Mouse (Mus musculus) olfactory bulb, adult 2 months (tissue): ENCODE measurements around the gene Tmem87b. TPM values are rescaled to one million over a fixed set of nuclear protein-coding genes. Genes with fewer than 3 reads are reported as not detected.

Experiments used
- H3K27ac ChIP-seq: fragments of 200-500 bp; 2 replicates; pipeline ENCODE4 v1.5.1; 2012; ENCODE audit warnings: low read depth, low read length; ENCODE audit not compliant: insufficient read depth
- H3K4me1 ChIP-seq: fragments of 200-500 bp; 2 replicates; pipeline ENCODE4 v1.6.1; 2012; ENCODE audit warnings: low read length; ENCODE audit not compliant: control insufficient read depth, insufficient read depth
- H3K4me3 ChIP-seq: fragments of 200-500 bp; 2 replicates; pipeline ENCODE4 v1.5.1; 2012; ENCODE audit warnings: mild to moderate bottlenecking, low read depth, low read length, moderate library complexity; ENCODE audit not compliant: insufficient read depth
- CTCF ChIP-seq: fragments of 200-500 bp; IDR thresholded peaks from 2 replicates; pipeline ENCODE4 v1.5.1; 2012; ENCODE audit warnings: low read depth, mild to moderate bottlenecking, low read length, moderate library complexity; ENCODE audit not compliant: insufficient read depth
- POLR2A ChIP-seq: fragments of 200-500 bp; IDR thresholded peaks from 2 replicates; pipeline ENCODE4 v1.6.1; 2012; ENCODE audit warnings: mild to moderate bottlenecking, low read depth, low read length, moderate library complexity; ENCODE audit not compliant: insufficient read depth
- WGBS: fragments of 180-500 bp; shearing (Covaris S2); methylation state at CpG from one replicate; pipeline ENCODE4 v1.1.7; 2018; 5-methylcytosine and 5-hydroxymethylcytosine counted together
- polyA plus RNA-seq: library from polyadenylated mRNA; stranded (reverse); fragments of >200 nt; gene quantifications from 2 replicates; pipeline ENCODE4 v1.2.4, GENCODE M21; 2012; ENCODE audit warnings: low replicate concordance; ENCODE audit not compliant: missing spikeins, insufficient read depth, insufficient read length

Tmem87b gene
- polyA plus RNA-seq: not detected in 2 replicates

DNA sequence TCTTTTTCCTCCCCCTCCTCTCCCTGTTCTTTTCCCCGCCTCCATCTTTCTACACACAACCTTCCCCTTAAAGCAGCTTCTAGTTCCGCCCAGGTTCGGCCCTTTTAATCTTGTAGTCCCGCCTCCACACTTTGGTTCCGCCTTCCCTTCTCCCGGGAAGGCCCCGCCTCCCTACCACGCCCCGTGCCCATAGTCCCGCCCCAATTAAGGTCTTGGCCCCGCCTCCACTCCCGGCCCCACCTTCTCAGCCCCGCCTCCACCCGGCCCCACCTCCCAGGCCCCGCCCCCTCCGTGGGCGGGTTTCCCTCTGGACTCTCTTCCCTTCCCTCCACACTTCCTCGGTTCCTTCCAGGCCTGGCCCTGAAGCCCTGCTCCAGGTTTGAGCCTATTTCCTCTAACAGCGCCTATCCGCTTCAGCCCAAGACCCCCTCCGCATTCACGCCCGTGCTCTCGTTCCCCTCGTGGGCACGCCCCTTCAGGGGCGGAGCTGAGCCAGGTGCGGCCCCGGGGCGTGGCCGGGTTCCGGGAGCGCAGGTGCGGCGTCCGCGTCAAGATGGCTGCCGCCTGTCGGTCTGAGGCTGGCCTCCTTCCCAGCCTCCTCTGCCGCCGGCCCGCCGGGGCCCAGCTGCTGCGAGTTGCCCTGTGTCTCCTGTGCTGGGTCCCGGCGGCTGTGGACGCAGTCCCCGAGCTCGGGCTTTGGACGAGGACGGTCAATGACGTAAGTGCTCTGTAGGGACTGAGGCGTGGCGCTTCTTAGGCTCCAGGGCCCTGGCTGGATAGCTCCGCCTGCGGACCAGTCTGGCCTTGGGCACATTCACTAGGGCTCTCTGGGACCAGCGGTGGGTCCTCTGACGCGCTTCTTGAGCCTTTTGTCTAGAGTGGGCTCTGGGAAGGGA, at the start of gene Tmem87b:
Tmem87b (plus strand) TSS at position 333 of the 896 bp plus-strand sequence.
- H3K4me1 ChIP-seq: no peaks in the 10 kb centered on the region; the same call in 1 of the 2 replicates
- peak within 1 kb of the TSS; percentile 94 for H3K4me3 ChIP-seq
- TF ChIP-seq CTCF: no peak
- peak; percentile 83 for TF ChIP-seq POLR2A
- WGBS: under 1% methylated on average over 59 of the region's 59 CpGs
- H3K27ac ChIP-seq: peak within 1 kb of the TSS; percentile 97

DNA sequence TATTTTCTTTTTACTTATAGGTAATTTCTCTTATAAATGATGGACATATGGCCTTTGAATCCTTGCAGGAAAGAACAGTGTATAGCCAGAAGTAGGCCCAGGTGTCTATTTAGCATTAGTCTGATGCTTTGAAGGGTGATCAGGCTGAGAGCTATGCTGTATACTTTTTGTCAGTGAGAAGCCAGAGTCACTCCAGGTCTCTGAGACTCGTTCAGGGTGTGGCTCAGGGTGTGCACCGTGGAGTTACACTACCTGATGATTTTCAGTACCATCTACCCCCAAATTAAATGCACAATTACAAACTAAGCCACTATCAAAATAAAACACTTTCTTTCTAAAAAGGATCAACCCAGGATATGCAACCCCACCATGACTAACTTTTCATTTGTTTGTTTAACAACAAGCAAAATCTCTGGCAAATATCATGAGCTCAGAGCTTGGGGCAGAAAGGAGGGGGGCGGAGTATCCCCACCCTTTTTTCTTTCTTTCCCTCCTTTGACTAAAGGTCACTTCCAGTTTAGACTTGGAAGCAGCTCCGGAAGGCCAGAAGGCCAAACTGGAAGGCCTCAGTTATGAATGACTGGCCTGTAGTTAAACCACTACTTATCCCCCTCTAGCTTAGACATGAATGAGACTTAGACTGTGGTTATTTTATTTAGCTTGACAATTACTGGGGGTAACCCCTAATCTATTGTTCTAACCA, 49.2 kb upstream of the Tmem87b start:
- Histone ChIP-seq H3K27ac (no peak overlapping the region), H3K4me1 (no peaks in the 10 kb centered on the region), H3K4me3 (no peak overlapping the region)
- no peak for TF ChIP-seq POLR2A
- TF ChIP-seq CTCF: no peak
- WGBS: 80% methylated on average over 4 of the region's 4 CpGs

DNA sequence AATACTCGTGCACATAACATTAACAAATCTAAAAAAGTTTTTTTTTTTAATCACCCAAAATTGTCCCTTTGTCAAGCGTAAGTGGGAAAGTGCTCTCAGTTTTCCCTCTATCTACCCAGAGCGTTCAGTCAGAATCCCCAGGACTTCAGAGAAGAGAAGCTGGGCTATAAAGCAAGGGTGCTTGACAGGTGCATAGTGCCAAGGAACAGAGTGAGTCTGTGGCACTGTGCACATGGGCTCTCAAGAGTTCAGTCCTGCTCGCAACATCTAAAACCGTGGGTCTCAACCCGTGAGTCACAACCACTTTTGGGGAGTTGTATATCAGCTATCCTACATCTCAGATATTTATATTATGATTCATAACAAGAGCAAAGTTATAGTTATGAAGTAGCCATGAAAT, 47.4 kb upstream of the Tmem87b start:
- WGBS: 95% methylated on average over 6 of the region's 6 CpGs
- Histone ChIP-seq H3K4me1 (no peaks in the 10 kb centered on the region), H3K27ac (no peak overlapping the region), H3K4me3 (no peak overlapping the region)
- no peak for TF ChIP-seq POLR2A
- TF ChIP-seq CTCF: no peak

DNA sequence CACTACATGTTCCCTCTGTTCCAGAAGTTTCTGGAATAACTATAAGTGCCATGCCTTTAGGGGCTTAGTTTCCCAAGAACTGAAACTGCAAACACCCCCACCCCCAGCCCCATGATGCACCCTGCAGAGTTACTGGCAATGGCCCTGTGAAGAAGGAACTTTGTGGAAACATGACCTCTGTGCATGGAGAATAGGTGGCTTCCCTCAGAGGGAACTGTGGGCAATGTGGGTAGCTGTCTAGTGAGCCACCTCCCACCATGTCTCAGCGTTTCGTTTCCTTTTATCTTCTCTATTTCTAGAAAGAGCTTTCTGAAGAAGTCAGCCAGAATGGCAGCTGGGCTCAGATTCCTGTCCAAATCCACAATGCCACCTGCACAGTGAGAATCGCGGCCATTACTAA, 46.9 kb upstream of the Tmem87b start:
- TF ChIP-seq POLR2A: no peak
- no peak for TF ChIP-seq CTCF
- Histone ChIP-seq H3K4me1 (no peaks in the 10 kb centered on the region), H3K27ac (no peak overlapping the region), H3K4me3 (no peak overlapping the region)
- 74% methylated on average over 4 of the region's 4 CpGs for WGBS

DNA sequence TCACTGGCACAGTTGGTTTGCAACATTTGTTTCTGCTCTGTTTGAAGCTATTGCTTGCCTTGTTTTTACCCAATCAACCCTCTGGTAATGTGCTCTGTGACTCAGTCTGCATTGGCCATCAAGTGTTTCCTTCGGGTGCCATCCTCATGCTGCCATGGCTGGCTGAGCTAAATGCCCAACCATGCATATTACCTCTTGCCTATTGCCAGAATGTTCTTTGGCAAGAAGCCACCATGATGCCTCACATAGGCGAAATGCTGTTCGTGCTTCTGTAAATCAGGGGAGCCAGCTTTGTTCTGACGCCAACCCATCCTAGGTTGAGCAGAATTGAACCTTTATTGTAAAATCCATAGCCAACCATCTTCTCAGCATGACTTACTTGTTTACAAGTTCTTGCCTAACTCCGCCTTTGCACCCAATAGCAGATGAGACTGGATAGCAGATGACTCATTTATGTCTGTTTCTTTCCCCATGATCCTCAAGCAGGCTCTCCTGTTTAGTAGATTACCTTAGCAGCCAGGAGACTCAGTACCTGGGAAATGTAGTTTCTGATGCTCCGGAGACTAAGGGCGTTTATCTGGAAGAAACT, 46.1 kb upstream of the Tmem87b start:
- Histone ChIP-seq H3K27ac (no peak overlapping the region), H3K4me1 (no peaks in the 10 kb centered on the region), H3K4me3 (no peak overlapping the region)
- WGBS: 77% methylated on average over 7 of the region's 7 CpGs
- TF ChIP-seq POLR2A: no peak
- TF ChIP-seq CTCF: no peak

DNA sequence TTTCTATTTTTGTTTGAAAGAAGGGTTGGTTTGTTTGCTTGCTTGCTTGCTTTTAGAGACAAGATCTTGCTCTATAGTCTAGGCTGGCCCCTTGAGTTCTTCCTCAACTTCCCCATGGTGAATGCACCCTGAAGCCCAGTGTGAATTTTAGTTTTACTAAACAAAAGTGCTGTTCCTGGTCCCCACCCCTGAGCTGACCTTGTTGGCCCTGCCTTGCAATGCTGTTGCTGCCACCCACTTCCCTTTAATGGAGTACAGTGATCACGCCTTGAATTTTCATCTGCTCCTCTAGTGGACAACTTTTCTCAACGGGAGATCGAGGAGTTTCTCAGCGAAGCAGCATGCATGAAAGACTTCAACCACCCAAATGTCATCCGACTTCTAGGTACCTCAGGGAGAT, 35.7 kb upstream of the Tmem87b start:
- TF ChIP-seq POLR2A (no peak), CTCF (no peak)

DNA sequence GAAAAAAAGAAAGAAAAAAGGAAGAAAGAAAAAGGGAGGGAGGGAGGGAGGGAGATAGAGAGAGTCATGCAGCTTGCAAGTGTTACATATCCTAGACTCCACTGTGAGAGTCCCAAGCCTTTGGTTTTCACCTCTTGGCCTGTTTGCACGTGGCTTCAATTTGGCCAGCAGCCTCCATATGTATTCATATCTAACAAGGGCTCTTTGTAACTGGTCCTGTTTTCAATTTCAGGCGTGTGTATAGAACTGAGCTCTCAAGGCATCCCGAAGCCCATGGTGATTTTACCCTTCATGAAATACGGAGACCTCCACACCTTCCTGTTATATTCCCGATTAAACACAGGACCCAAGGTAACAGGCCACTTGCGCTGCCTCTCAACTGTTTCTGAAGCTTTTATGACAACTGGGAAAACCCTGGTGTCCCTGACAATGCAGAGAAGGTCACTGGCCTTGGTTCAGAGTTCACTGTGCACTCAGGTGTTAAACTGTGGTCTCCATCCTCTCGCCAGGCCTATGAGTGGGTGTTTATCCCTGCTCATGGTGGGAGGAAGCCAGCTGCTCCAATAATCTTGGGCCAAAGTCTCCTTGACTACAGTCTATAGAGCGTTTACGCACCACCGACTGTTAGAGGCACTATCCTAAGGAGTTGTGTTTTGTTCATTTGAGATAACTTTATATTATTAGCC, 34.1 kb upstream of the Tmem87b start:
- TF ChIP-seq CTCF: no peak
- no peak for TF ChIP-seq POLR2A

More for the DNA sequence above, 35.7 kb upstream of the Tmem87b start:
- H3K27ac ChIP-seq: no peak overlapping the region
- no peaks in the 10 kb centered on the region for H3K4me1 ChIP-seq
- no peak overlapping the region for H3K4me3 ChIP-seq
- 94% methylated on average over 5 of the region's 5 CpGs for WGBS

DNA sequence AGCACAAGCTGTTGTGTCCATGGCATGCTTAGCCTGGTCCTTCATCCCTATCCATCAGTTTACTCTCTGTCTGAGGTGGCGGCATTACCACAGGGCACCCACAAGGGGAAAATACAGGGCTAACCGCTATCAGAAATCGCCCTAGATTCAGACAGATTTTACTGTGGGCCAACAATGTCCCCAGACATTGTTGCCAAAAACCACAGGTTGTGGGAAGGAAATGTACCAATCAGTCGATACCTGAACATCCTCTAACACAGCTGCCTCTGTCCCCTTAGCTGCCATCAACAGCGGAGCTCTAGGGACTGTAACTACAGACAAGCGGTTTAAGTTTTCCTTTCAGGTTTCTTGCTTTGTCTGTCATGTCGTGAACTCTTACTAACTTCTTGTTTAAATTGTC, 33.1 kb upstream of the Tmem87b start:
- H3K4me3 ChIP-seq: no peak overlapping the region
- WGBS: 94% methylated on average over 7 of the region's 7 CpGs
- no peaks in the 10 kb centered on the region for H3K4me1 ChIP-seq
- no peak overlapping the region for H3K27ac ChIP-seq
- TF ChIP-seq CTCF: no peak
- no peak for TF ChIP-seq POLR2A

More for the DNA sequence above, 34.1 kb upstream of the Tmem87b start:
- WGBS: 79% methylated on average over 10 of the region's 10 CpGs
- no peaks in the 10 kb centered on the region for H3K4me1 ChIP-seq
- H3K4me3 ChIP-seq: no peak overlapping the region
- H3K27ac ChIP-seq: no peak overlapping the region
